Mouse (Mus musculus): ENCODE results near the gene Mars.

The Mars gene

GRCm38 (mm10) chr10:127261706-127262547 lies 49.7 kb downstream of the Mars start:
- DNase-seq: peak; percentile 43 to 55

GRCm38 (mm10) chr10:127258489-127258888 lies 53.1 kb downstream of the Mars start:
- no peak for DNase-seq

GRCm38 (mm10) chr10:127257790-127258189 lies 53.8 kb downstream of the Mars start:
- peak in 1 of 2 experiments; percentile 55 for DNase-seq

- DNase-seq: peak in 1 of 2 experiments; percentile 51
Measured at GRCm38 (mm10) chr10:127255625-127256345, 55.8 kb downstream of the Mars start.

- no peak for DNase-seq
Measured at GRCm38 (mm10) chr10:127250810-127251209, 60.8 kb downstream of the Mars start.
